Mouse (Mus musculus): Measurements from ENCODE around the gene Cd37.

DNA sequence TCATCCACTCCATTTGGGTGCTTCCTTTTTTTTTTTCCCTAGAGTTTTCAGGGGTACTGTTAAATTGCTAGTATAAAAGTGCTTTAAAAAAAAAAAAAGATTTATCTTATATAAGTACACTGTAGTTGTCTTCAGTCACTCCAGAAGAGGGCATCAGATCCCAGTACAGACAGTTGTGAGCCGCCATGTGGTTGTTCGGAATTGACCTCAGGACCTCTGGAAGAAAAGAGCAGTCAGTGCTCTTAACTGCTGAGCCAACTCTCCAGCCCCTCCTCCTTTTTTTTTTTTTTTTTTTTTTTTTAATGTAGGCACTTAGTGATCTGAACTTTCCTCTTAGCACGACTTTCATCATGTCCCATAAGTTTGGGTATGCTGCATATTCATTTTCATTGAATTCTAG is 8.8 kb upstream of the Cd37 start:
- TF ChIP-seq CTCF (IDR thresholded peaks at IDR 0.05; ENCODE audit: low read depth, low read length) (no peak), POLR2AphosphoS5 (IDR thresholded peaks at IDR 0.05; ENCODE audit: insufficient replicate concordance, low read depth, low read length) (no peak)
